ENCODE assay signal across 9 mouse cellular contexts in the genomic region with DNA sequence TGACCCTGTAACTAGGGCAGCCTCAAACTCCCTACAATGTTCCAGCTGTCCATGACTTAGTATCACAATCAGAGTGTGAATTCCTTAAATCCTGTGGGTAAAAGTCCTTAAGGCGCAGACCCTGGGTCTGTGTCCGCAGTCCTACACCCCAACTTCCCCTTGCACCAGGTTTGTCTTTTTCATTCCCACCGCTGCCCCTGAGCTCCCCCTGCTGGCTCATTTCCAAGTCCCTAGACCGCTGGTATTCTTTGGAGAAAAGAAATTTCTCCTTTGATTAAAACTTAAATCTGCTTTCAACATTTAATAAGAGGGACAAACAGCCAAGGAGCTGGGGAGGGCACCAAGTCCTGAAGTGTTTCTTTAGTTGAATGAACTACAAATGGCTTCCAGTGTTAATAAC. TPM values are rescaled to one million over a fixed set of nuclear protein-coding genes. Genes with fewer than 3 reads are reported as not detected.
DNase-seq lines count a peak whose midpoint lies in the region; ATAC-seq lines count a peak whose summit lies in the region.
"Had no signal": no experiment of that assay in that cellular context is flagged by ENCODE, and none has a peak within 500 bp of the region (broad histone marks: within the 10 kb centered on the region; RNA-seq: fewer than 3 reads in every experiment).

No protein-coding gene starts in this region.

- no peaks in the 10 kb centered on the region for H3K9me3 ChIP-seq in neural tube, embryonic 13.5 days

- no peak overlapping the region for H3K4me3 ChIP-seq in neural tube, embryonic 13.5 days

- peaks cover 39% of the 10 kb centered on the region for H3K4me1 ChIP-seq in neural tube, embryonic 13.5 days (replicated peaks)

- H3K4me2 ChIP-seq in neural tube, embryonic 13.5 days = 0 out of 2 replicates have a peak overlapping the region, but pooled peaks have one; percentile 43

- intact Hi-C loops in gastrocnemius, postnatal 14 days (cut with DNase I; ENCODE audit: low total_unique reads) = loop anchor here (2.0 to 10.0 kb wide), 2 partner anchors 145 to 201 kb away; no protein-coding TSS in a partner anchor

- H3K27me3 ChIP-seq in neural tube, embryonic 13.5 days = no peaks in the 10 kb centered on the region

- H3K36me3 ChIP-seq in neural tube, embryonic 13.5 days = no peaks in the 10 kb centered on the region

- peak; percentile 13 for DNase-seq in adrenal gland, postnatal 14 days
- no peak for DNase-seq in adrenal gland, adult 2 months
- no peak for DNase-seq in neural tube, embryonic 10.5 days (ENCODE audit: extremely low spot score, low spot score)
- peak; percentile 7 for DNase-seq in lung, postnatal 10 days
- DNase-seq in thymus, postnatal 14 days = peak; percentile 40
- DNase-seq in gastrocnemius, adult 8-10 months (ENCODE audit: low spot score in 2 of 2) = no peak
- no peak for DNase-seq in gastrocnemius, postnatal 14 days

- H3K9ac ChIP-seq in neural tube, embryonic 13.5 days = no peak overlapping the region

- no peak for ATAC-seq in neural tube, embryonic 13.5 days (ENCODE audit: low read depth)

- 59% methylated on average over 4 of the region's 4 CpGs for WGBS in neural tube, embryonic 13.5 days

- H3K27ac ChIP-seq in neural tube, embryonic 13.5 days (replicated peaks) = no peak overlapping the region

RNA-seq across cellular contexts. Expression of gene Pcp4, which starts 2.2 kb away (rescaled TPM):
- total RNA-seq in adrenal gland, postnatal 14 days (2021) = 15.0 and 21.1 TPM in 2 replicates
- total RNA-seq in adrenal gland, adult 2 months (2021) = 1 to 10 TPM; 5.3 to 5.8 TPM
- polyA plus RNA-seq in adrenal gland, adult 2 months (2012; rRNA removed) = 0.26 TPM in 1 of 2 replicates, not detected in the other
- 133 and 136 TPM in 2 replicates for polyA plus RNA-seq in neural tube, embryonic 13.5 days (2015; fragmentation: Nextera tagmentation; extraction: Ambion mirVana)
- not detected for total RNA-seq in gastrocnemius, adult 8-10 months (2022)
- 1 to 10 TPM in 1 of 2 experiments, not detected in 1; 1.1 TPM for total RNA-seq in gastrocnemius, postnatal 14 days (2021)

RNA-seq across cellular contexts. Expression of gene Itgb2l, which starts 26.2 kb away (rescaled TPM):
- total RNA-seq in adrenal gland, postnatal 14 days (2021) = 0.23 and 0.30 TPM in 2 replicates
- total RNA-seq in adrenal gland, adult 2 months (2021) = not detected
- polyA plus RNA-seq in adrenal gland, adult 2 months (2012; rRNA removed) = not detected in 2 replicates
- not detected in 2 replicates for polyA plus RNA-seq in neural tube, embryonic 13.5 days (2015; fragmentation: Nextera tagmentation; extraction: Ambion mirVana)
- total RNA-seq in gastrocnemius, adult 8-10 months (2022) = not detected
- not detected for total RNA-seq in gastrocnemius, postnatal 14 days (2021)
- total RNA-seq: layer of hippocampus, postnatal 25 days had no signal

Comparison
In these comparisons a context has a peak if more than half of its experiments do, and no peak if none do; other contexts are left out.
1. DNase-seq: peak in adrenal gland, postnatal 14 days (single experiment), lung, postnatal 10 days (single experiment) and thymus, postnatal 14 days (single experiment); none in adrenal gland, adult 2 months (single experiment), neural tube, embryonic 10.5 days (single experiment), gastrocnemius, adult 8-10 months (0 of 2) and gastrocnemius, postnatal 14 days (single experiment).